Mouse (Mus musculus) stomach, embryonic 16.5 days (tissue): Measurements from ENCODE around the gene Cryaa. TPM values are rescaled to one million over a fixed set of nuclear protein-coding genes. Genes with fewer than 3 reads are reported as not detected.

Experiments
- ATAC-seq: fragments of 200-750 bp; cut with Nextera tagmentation; 2 replicates; pipeline ENCODE4 v1.8.0; 2017; ENCODE audit warnings: moderate number of reproducible peaks, moderate TSS enrichment; ENCODE audit not compliant: insufficient read depth, low FRiP score
- H3K27ac ChIP-seq: fragments of 300-500 bp; sonication (generic); 2 replicates; pipeline ENCODE4 v1.5.1; 2014; ENCODE audit warnings: low read length
- H3K27me3 ChIP-seq: fragments of 300-500 bp; sonication (generic); 2 replicates; pipeline ENCODE4 v1.6.1; 2014; ENCODE audit warnings: low read length, control low read depth, mixed read lengths; ENCODE audit not compliant: control insufficient read depth, insufficient read depth
- H3K36me3 ChIP-seq: fragments of 300-500 bp; sonication (generic); 2 replicates; pipeline ENCODE4 v1.6.1; 2014; ENCODE audit warnings: low read length; ENCODE audit not compliant: control insufficient read depth, insufficient read depth
- H3K4me1 ChIP-seq: fragments of 300-500 bp; sonication (generic); 2 replicates; pipeline ENCODE4 v1.6.1; 2014; ENCODE audit warnings: low read length, control low read depth, mixed read lengths; ENCODE audit not compliant: control insufficient read depth, insufficient read depth
- H3K4me2 ChIP-seq: fragments of 300-500 bp; sonication (generic); 2 replicates; pipeline ENCODE4 v1.6.1; 2014; ENCODE audit warnings: low read depth, low read length, mixed read lengths
- H3K4me3 ChIP-seq: fragments of 300-500 bp; sonication (generic); replicated peaks from 2 replicates; pipeline ENCODE4 v1.5.1; 2014; ENCODE audit warnings: mild to moderate bottlenecking, low read length
- H3K9ac ChIP-seq: fragments of 300-500 bp; sonication (generic); 2 replicates; pipeline ENCODE4 v1.6.1; 2014; ENCODE audit warnings: low read length
- H3K9me3 ChIP-seq: fragments of 300-500 bp; sonication (generic); replicated peaks from 2 replicates; pipeline ENCODE4 v1.6.1; 2016; ENCODE audit warnings: low read length, control low read depth; ENCODE audit not compliant: control insufficient read depth
- WGBS: fragments of 180-500 bp; shearing (Covaris S2); extraction: QIAGEN DNeasy Blood & Tissue Kit; methylation state at CpG from one replicate; pipeline ENCODE4 v1.1.7; 2014; 5-methylcytosine and 5-hydroxymethylcytosine counted together
- polyA plus RNA-seq: library from polyadenylated mRNA; unstranded; fragments of >200 nt; fragmentation: Nextera tagmentation; extraction: Ambion mirVana; gene quantifications from 2 replicates; pipeline ENCODE4 v1.2.1, GENCODE M21; 2015

Gene Cryaa
- polyA plus RNA-seq, 1 experiment from 2014 or later, result 0.13 TPM

DNA sequence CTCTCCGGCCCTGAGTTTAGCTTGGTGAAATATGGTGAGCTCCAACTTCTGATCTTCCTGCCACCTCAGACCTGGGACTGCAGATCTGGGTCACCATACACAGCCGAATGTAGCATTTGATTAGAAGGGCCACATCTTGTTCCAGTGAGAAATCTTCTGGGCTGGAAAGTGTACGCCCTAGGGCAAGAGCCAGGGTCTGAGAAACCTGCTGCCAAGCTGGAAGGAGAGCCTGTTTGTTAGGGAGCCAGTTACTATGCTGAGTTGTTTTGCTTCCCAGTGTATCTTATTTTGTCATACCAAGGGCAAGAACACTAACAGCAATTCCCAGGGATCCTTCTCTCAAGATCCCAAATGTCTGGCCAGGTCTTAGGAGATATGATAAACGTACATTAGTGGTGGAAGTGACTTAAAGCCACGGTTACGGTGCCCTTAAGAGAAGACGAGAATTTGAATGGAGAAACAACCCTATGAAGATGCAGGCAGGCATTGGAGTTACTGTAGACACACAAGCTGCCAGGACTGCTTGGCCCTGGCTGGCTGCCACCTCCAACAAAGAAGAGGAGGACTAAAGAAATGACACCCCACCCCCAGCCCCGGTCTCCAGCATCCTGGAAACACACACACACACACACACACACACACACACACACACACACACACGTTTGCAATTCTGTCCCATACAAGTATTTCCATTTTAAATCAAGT is 39.6 kb upstream of the Cryaa start:
- Histone ChIP-seq H3K4me3 (no peak overlapping the region), H3K27me3 (peaks cover 14% of the 10 kb centered on the region), H3K9ac (no peak overlapping the region), H3K27ac (peak overlapping the region; percentile 26; the same call in 1 of the 2 replicates), H3K4me1 (peaks cover 15% of the 10 kb centered on the region), H3K9me3 (no peaks in the 10 kb centered on the region), H3K36me3 (no peaks in the 10 kb centered on the region), H3K4me2 (peak overlapping the region; percentile 100; the same call in 1 of the 2 replicates)
- 57% methylated on average over 9 of the region's 9 CpGs for WGBS
- ATAC-seq, result no peak

DNA sequence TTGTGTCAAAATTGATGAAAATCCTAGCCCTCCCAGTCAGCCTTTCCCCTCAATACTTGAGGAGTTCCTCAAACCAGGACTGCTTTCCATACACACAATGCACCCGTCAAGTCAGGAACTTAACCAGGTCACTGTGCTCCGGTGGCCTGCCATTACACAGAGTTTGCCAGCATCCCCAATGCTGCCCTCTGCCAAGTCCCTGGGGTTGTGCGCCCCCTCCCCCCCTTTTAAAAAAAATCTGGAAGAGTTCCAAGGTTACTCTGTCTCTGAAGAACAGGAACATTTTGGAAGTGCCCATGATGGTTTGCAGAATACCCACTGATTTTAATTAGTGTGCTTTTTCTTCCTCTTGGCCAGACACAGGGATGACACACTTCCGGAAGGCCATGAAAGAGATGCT is 38.0 kb upstream of the Cryaa start:
- ATAC-seq, result no peak
- peaks cover 15% of the 10 kb centered on the region for H3K4me1 ChIP-seq
- no peak overlapping the region for H3K9ac ChIP-seq
- H3K4me2 ChIP-seq, result no peak overlapping the region
- H3K4me3 ChIP-seq, result no peak overlapping the region
- no peaks in the 10 kb centered on the region for H3K36me3 ChIP-seq
- H3K27me3 ChIP-seq, result peaks cover 14% of the 10 kb centered on the region
- H3K9me3 ChIP-seq, result no peaks in the 10 kb centered on the region
- no peak overlapping the region for H3K27ac ChIP-seq
- 54% methylated on average over 4 of the region's 4 CpGs for WGBS

DNA sequence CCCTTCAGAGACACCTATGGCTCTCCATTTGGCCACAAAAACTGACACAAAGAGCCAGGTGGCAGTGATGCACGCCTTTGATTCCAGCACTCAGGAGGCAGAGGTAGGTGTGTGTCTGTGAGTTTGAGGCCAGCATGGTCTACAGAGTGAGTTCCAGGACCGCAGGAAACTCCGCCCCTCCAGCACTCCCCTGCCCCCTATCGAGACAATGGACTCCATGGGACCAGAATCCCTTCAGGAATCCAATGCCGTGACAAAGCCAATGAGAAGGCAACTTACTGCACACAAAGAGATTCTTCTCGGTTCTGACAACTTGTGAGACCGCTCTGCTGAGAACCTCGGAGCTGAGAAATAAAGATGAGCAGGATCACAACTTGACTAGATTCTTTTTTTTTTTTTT is 35.3 kb upstream of the Cryaa start:
- no peaks in the 10 kb centered on the region for H3K9me3 ChIP-seq
- no peak for ATAC-seq
- H3K4me3 ChIP-seq, result no peak overlapping the region
- peaks cover 5% of the 10 kb centered on the region; the same call in 1 of the 2 replicates for H3K4me1 ChIP-seq
- no peak overlapping the region for H3K4me2 ChIP-seq
- peaks cover 14% of the 10 kb centered on the region for H3K36me3 ChIP-seq
- H3K27me3 ChIP-seq, result peaks cover 3% of the 10 kb centered on the region; the same call in 1 of the 2 replicates
- H3K9ac ChIP-seq, result no peak overlapping the region
- 50% methylated on average over 8 of the region's 8 CpGs for WGBS
- no peak overlapping the region for H3K27ac ChIP-seq

DNA sequence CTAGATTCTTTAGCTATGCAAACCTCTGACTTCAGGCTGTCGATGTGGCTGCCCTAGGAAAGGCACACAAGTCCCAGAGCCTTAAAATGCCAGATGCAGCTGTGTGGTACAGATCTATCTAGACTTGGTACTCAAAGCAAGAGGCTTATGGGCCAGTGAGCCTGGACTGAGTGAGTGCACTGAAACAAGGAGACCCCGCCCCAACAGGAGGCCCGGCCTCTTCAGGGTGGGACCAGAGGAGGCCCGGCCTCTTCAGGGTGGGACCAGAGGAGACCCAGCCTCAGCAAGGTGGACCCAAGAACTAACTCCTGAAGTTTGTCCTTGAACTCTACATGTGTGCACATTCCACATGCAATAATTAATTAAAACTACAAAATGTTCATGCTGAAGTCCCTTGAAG is 34.7 kb upstream of the Cryaa start:
- Histone ChIP-seq H3K36me3 (peaks cover 20% of the 10 kb centered on the region), H3K9me3 (no peaks in the 10 kb centered on the region), H3K4me1 (no peaks in the 10 kb centered on the region), H3K27me3 (no peaks in the 10 kb centered on the region), H3K27ac (no peak overlapping the region), H3K4me2 (no peak overlapping the region), H3K9ac (no peak overlapping the region), H3K4me3 (no peak overlapping the region)
- 77% methylated on average over 4 of the region's 4 CpGs for WGBS
- ATAC-seq, result no peak

DNA sequence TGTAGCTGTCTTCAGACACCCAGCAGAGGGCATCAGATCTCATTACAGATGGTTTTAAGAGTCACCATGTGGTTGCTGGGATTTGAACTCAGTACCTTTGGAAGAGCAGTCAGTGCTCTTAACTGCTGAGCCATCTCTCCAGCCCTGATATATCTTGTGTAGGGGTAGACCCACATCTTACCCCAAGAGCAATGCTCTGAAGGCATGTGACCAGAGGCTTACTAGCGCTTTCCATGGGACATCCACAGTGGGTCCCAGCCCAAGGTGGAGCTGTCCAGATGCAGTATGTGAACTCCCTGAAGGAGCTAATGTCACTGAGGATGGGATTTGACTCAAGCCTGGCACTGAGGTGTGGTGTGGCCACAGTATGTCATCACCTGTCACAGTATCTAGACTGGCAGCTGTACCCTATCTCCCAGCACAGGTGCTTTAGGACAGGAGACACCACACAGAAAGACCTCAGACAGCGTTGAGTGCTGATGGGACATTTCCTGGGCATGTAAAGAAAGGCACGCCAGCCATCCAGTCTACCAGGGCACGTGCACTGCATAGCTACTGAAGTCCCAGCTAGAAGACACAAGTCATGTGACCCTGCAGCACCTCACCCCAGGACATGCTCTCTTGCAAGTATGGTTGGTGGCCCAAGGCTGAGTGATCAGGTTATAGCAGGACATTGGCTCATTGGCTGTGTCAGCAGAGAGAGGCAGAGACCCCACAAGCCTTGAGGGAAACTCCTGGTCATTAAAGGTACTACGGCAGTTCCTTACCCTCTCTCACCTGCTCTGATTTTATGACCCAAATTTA is 31.2 kb upstream of the Cryaa start:
- Histone ChIP-seq H3K9me3 (no peaks in the 10 kb centered on the region), H3K4me1 (no peaks in the 10 kb centered on the region), H3K9ac (no peak overlapping the region), H3K4me3 (no peak overlapping the region), H3K27ac (no peak overlapping the region), H3K4me2 (no peak overlapping the region), H3K36me3 (peaks cover 41% of the 10 kb centered on the region), H3K27me3 (no peaks in the 10 kb centered on the region)
- ATAC-seq, result peak; percentile 33; the same call in 1 of the 2 replicates
- 95% methylated on average over 5 of the region's 5 CpGs for WGBS

DNA sequence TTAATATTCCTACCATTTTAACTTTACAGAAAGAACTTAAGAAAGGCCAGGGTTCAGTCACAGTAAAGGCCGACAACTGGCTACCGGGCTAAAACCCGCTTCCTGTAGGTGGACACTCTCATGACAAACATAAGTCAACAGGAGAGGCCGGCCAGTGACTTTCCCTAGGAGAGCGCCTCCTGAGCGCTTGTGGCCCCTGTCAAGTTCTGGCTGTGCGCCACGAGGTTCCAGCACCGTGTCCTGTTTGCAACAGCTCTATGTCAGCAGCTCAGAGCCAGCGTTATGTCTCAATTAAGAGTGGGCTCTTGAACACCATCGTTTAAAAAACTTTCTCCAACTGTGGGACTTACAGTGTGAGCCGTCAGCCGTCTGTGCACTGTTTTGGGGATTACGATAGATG is 25.5 kb upstream of the Cryaa start:
- 82% methylated on average over 14 of the region's 14 CpGs for WGBS
- Histone ChIP-seq H3K27me3 (no peaks in the 10 kb centered on the region), H3K36me3 (peaks cover 57% of the 10 kb centered on the region), H3K4me1 (peaks cover 20% of the 10 kb centered on the region), H3K9me3 (no peaks in the 10 kb centered on the region), H3K27ac (no peak overlapping the region), H3K9ac (no peak overlapping the region), H3K4me2 (no peak overlapping the region), H3K4me3 (no peak overlapping the region)
- ATAC-seq, result no peak

DNA sequence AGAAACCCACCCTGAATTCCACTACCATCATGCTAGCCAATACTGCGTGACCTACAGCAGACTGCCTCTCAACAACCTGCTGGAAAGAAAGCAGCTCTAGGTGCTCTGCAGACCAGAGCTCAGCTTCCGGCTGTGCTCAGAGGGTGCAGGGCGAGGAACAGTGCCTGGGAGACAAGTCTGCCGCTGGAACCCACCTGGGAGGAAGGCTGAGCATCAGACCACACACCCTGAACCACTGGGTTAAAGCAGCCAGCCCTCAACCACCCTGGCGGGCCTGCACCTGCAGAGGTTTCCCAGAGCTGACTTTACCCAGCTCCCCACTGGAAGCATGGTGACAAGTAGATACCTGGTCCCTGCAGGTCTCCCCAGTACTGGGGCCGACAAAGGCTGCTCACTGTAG is 24.3 kb upstream of the Cryaa start:
- peaks cover 46% of the 10 kb centered on the region for H3K36me3 ChIP-seq

DNA sequence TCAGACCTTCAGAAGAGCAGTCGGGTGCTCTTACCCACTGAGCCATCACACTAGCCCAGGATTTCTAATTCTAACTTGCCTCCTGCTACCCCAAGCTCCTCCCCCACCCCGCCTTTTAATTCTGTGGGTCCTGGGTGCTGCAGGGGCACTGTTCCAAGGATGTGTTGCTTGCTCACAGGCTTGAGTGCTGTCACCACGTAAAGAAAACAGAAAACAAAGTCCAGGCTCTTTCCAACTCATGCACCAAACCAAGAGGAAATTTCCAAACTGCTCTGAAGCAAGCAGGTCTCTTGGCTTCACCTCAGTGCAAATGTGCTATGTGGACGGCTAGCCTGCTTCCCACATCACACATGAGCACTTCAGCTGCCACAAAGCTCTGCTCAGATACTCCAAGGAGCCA is 22.2 kb upstream of the Cryaa start:
- Histone ChIP-seq H3K4me3 (no peak overlapping the region), H3K9me3 (no peaks in the 10 kb centered on the region), H3K27me3 (no peaks in the 10 kb centered on the region), H3K4me2 (no peak overlapping the region), H3K36me3 (peaks cover 34% of the 10 kb centered on the region), H3K27ac (no peak overlapping the region), H3K4me1 (peaks cover 31% of the 10 kb centered on the region), H3K9ac (no peak overlapping the region)
- WGBS, result 77% methylated on average over 4 of the region's 4 CpGs
- ATAC-seq, result no peak

More for the DNA sequence above, 24.3 kb upstream of the Cryaa start:
- H3K4me1 ChIP-seq, result peaks cover 27% of the 10 kb centered on the region
- H3K4me2 ChIP-seq, result no peak overlapping the region
- no peak overlapping the region for H3K4me3 ChIP-seq
- peak overlapping the region; percentile 16; the same call in 1 of the 2 replicates for H3K27ac ChIP-seq
- H3K9me3 ChIP-seq, result no peaks in the 10 kb centered on the region
- no peaks in the 10 kb centered on the region for H3K27me3 ChIP-seq
- H3K9ac ChIP-seq, result no peak overlapping the region
- WGBS, result 59% methylated on average over 6 of the region's 6 CpGs
- no peak for ATAC-seq

DNA sequence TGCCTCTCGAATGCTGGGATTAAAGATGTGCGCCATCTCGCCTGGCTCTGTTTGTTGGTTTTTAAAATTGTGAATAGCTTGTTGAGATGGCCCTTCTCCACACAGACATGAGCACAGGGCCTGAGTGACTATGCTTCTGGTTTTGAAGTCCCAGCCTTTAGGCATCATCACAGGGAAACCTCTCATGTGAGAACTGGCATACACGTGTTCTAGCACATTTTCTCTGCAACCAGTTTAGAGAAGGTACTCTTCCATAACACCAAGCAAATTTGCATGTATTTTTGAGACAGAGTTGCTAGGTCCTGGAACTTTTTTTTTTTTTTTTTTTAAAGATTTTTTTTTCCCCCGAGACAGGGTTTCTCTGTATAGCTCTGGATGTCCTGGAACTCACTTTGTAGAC is 20.9 kb upstream of the Cryaa start:
- Histone ChIP-seq H3K9ac (no peak overlapping the region), H3K4me3 (no peak overlapping the region), H3K27ac (no peak overlapping the region), H3K36me3 (peaks cover 28% of the 10 kb centered on the region; the same call in 1 of the 2 replicates), H3K4me1 (peaks cover 31% of the 10 kb centered on the region), H3K27me3 (no peaks in the 10 kb centered on the region), H3K4me2 (0 out of 2 replicates have a peak overlapping the region, but pooled peaks have one; percentile 82), H3K9me3 (no peaks in the 10 kb centered on the region)
- 84% methylated on average over 5 of the region's 5 CpGs for WGBS
- no peak for ATAC-seq
